Mouse (Mus musculus): ENCODE results near the gene Heyl.

Gene Heyl

GRCm38 (mm10) chr4:123233492-123234084 is at the start of gene Heyl:
Gene Heyl (plus strand): TSS chr4:123233556.
- DNase-seq = peak; percentile 37 to 57

DNA sequence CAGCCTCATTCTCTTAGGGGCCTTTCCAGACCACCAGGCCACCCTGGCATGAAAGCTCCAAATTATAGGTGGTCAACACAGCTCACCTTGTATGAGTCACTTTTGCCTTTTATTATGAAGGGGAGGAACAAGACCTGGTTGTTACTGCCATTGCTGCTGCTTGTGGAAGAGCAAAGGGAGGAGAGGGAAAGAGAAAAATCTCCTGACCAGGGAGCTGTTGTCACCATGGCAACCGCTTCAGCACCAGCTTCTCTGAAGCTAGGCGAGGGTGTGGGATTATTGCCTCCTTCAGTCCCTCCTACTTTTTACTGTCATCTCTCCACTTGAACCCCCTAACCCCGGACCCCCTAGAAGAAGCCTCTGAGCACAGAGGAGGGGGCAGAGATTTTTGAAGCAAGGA is 48.5 kb upstream of the Heyl start:
- DNase-seq = no peak

DNA sequence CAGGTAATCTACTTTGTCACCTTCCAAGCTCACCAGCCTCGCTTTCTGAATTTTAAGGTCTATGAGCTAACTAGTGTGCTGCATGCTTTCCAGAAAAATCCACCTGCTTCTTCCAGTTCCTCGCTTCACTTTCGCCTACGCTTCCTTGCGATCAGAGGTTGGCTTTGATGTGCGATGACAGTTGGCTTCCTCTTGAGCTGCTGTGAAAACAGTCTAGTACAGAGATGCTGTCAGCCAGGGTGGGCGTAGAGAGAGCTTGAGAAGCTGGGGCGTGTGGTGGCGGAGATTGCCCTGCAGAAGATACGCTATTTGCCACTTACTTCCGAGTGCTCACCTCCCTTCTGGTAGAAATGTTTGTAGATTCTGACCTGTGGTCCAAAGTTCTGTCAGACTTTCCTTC is 41.0 kb upstream of the Heyl start:
- no peak for DNase-seq

DNA sequence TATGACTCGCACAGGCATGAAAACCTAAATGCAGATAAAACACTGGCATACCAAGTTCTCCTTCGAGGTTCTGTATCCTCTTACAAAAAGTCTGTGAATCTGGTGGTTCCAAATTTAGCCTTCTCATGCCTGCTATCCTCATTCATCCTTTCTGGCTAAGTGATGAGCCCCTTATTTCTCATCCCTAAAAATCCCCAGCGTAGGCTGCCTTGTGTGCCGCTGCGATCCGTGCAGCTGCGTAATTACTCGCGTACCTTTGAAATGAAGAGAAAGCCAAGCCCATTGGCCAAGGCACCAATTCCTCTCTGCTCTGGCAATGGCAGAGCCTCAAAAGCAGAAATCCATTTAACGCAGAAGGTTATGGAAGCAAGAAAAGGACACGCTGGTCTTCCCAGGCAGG is 39.6 kb upstream of the Heyl start:
- no peak for DNase-seq

DNA sequence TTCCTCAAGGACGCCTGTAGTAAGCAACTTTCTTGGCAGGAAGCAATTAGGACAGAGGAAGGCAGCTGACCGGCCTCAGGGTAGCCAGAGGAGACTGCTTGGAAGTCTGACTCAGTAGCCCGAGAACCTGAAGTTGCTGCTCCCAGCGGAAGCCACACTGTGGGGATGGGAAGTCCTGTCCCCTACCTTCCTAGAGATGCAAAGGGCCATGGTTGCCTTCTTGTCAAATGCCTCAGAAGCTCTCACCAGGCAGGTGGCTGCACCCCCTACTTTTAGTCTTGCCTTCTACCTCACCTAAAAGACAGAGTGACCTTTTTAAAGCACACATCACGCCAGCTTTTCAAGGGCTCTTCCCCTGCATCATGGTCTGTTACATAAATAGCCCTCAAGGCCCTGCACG is 36.7 kb upstream of the Heyl start:
- DNase-seq = no peak

GRCm38 (mm10) chr4:123200771-123201185 is 32.6 kb upstream of the Heyl start:
- DNase-seq = peak; percentile 52 to 57

DNA sequence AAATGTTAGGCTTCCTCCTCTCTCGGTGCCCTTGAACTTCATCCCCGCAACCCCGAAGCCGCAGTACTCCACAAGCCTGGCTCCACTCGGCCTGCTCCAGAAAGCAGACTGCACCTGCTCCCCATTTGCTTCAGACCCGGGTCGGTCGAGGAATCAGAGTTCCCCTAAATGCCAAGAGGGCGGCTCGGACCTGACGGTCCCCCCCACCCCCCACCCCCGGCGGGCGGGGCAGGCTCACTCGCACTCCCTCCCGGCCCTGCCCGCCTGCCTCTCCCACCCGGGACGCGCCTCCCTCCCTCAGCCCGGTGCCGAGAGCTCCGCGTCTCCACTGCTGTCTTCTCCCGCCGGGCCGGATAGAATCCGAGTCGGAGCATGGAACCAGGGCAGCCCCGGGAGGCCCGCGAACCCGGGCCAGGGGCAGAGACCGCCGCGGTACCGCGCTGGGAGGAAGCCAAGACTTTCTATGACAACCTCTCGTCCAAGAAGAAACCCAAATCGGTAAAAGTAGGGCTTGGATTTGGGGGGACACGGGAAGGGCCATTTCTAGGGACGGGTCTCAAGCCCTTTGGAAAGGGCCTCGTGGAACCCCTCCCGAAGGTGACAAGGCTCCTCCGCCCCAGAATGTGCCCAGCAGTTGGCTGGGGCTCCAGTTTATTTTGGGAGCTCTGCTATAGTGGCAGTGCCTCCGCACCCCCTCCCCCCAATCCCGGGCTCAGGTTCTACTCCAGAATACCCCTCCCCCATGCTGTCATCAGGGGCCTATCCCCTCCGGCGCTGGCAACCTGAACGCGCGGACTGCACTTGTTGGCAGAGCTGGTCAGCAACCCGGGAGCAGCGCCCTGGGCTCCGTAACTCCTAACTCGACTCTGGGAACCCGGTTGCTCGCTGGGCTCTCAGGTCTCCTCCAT is 31.9 kb upstream of the Heyl start, which contains the start of gene Nt5c1a:
Gene Nt5c1a, plus strand, starts transcription at position 319 of the 908 bp plus-strand sequence.
- peak; percentile 11 to 14 for DNase-seq

DNA sequence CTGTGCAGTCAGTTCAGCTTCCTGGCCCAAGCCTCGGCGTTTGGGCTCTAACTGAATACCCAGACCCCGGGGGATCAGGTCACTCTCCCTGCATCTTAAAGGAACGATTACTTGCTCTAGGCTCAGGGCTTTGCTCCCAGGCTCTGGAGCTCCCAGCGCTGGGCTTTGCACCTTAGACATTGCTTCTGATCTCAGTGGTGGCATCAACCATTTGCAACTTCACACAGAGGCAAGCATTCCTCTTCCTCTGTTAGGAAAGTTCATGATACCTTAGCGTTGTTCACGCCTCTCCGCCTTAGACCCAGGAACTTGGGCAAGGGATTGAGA is 31.3 kb upstream of the Heyl start:
- DNase-seq = no peak

DNA sequence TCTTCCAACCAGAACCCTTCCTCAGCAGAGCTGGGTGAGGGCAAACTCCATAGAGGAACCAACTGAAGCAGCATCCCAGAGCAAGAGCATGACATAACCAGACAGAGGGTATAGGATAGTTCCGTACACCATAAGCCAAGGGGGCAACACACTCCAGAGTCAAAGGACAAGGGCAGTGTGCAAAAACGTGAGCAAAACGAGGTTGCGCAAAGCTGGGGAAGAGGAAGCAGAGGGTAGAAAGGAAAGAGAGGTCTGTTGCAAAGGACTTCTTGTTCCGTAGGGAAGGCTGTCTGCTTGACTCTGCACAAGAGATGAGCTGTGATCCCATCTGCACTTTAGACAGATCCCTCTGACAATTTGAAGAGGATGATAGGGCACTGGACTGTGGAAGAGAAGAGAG is 26.0 kb upstream of the Heyl start:
- DNase-seq = no peak

DNA sequence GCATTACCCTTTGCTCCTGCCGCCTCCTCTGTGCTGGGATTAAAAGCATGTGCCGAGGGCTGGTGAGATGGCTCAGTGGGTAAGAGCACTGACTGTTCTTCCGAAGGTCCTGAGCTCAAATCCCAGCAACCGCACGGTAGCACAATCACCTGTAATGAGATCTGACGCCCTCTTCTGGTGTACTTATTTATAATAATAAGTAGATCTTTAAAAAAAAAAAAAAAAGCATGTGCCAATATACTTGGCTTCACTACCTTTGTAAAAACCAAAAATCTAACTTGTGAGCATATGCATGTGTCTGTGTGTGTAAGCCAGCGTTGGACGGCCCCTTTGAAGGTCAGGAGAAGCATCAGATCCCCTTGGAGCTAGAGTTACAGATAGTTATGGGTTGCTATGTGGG is 22.4 kb upstream of the Heyl start:
- no peak for DNase-seq

- no peak for DNase-seq
These were observed 21.9 kb upstream of the Heyl start for GRCm38 (mm10) chr4:123211453-123211852.

- DNase-seq = no peak
These were observed 21.0 kb upstream of the Heyl start for GRCm38 (mm10) chr4:123212330-123212729.

DNA sequence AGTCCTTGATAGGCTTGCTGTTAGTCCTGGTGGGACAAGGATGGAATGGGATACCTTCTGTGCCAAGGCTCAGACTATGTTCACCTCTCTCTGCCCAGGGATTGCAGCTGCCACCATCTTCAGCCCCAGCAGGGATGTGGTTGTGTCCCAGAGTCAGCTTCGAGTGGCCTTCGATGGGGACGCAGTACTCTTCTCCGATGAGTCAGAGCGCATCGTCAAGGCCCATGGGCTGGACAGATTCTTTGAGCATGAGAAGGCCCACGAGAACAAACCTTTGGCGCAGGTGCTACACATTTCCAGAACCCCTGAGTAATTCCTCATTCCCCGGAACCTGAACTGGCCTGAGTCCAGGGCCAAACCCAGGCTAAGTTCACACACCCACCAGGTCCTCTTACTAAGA is 19.4 kb upstream of the Heyl start:
- DNase-seq = no peak

- no peak for DNase-seq
These were observed 18.0 kb upstream of the Heyl start for GRCm38 (mm10) chr4:123215367-123215766.

- peak in 1 of 2 experiments; percentile 17 for DNase-seq
These were observed 16.6 kb upstream of the Heyl start for GRCm38 (mm10) chr4:123216782-123217181.

GRCm38 (mm10) chr4:123219720-123220357 is 13.5 kb upstream of the Heyl start:
- peak; percentile 27 to 43 for DNase-seq

GRCm38 (mm10) chr4:123220637-123221036 is 12.7 kb upstream of the Heyl start:
- no peak for DNase-seq

- DNase-seq = no peak
These were observed 10.0 kb upstream of the Heyl start for GRCm38 (mm10) chr4:123223309-123223708.

DNA sequence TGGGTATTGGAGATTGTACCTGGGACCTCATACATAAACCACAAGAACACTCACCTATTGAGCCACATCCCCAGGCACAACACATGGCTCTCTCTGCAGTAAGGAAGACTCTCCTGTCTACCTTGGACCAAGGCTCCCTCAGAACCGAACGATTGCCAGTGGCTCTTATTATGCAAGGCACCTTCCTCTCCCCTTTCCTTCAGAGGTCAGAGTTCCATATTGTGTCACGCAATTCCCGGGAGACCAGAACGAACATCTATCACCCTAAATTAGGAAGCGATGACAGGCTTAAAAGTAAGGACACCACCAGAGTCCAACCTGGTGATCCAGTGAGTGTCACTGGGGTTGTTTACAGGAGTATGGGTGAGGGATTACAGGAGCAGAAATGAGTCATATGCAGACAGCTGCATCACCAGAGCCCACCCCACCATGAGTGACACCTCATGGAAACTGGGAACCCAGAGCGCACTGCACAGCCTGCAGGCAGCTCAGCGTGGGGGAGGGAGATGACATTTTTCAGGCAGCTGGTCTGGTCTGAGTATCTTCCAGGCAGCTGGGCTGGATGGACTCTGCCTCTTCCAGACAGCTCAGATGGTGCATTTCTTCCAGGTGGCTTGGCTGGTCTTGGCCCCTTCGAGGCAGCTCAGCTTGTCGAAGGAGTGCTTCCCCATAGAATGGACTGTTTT is 7.5 kb upstream of the Heyl start:
- DNase-seq = peak in 1 of 2 experiments; percentile 36

DNA sequence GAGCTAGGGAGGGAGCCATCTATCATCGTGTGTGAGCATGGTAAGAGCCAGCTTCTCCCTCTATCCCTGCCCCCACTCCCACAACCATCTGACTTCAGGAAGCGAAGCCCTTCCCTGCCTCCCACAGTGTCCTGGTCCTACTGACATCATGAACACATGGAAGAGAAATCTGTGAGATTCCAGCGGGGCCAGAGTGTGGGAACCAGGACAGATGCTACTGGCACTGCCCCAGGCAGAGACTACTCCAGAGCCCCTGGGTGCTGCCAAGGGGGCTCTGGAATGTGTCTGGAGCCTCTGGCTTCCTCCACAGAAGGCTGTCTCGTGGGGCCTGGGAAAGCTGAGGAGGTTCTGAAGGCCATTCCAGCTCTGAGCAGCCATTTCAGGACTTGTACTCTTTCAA is 5.6 kb upstream of the Heyl start:
- DNase-seq = peak; percentile 58 to 66

GRCm38 (mm10) chr4:123228270-123228669 is 5.1 kb upstream of the Heyl start:
- peak; percentile 64 to 76 for DNase-seq

GRCm38 (mm10) chr4:123229166-123229565 is 4.2 kb upstream of the Heyl start:
- DNase-seq = peak in 1 of 2 experiments; percentile 36

DNA sequence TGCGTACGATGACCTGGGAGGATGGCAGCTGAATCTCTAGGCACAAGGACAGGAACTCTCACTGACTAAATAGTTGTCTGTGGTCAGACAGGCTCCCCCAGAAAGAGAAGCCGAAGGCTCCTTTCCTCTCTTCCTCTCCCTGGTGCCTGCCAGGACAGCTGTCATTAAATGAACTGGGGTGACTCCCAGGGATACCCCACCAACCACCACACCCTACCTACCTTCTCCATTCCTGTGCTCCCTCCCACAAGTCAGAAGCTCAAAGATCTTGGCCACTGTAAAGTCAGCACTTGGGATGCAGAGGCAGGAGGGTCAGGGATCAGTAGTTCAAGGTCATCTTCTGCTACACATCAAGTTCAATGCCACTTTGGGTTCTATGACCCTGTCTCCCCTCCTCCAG is 515 bp upstream of the Heyl start:
- DNase-seq = no peak
